In genomic region chrX:140489174-140489573, GRCm38 (mm10) we compare ENCODE assay signal across 16 mouse cellular contexts.
"Had no signal": no experiment of that assay in that cellular context is flagged by ENCODE, and none has a peak within 500 bp of the region (broad histone marks: within the 10 kb centered on the region; RNA-seq: fewer than 3 reads in every experiment).

No protein-coding gene starts in this region.

- H3K36me3 ChIP-seq: lung, embryonic 15.5 days; midbrain, embryonic 10.5 days; midbrain, embryonic 12.5 days; neural tube, embryonic 12.5 days; stomach, embryonic 15.5 days had no signal

- ATAC-seq: liver, postnatal 0 days; lung, postnatal 0 days; midbrain, embryonic 16.5 days had no signal

- H3K4me3 ChIP-seq: lung, embryonic 15.5 days; midbrain, embryonic 10.5 days; midbrain, embryonic 12.5 days; neural tube, embryonic 12.5 days; stomach, embryonic 15.5 days had no signal

- DNase-seq: liver, postnatal 0 days; lung, adult 2 months; lung, postnatal 14 days; lung, postnatal 36 days; midbrain, embryonic 14.5 days; right cerebral cortex, postnatal 14 days; thymus, adult 2 months; thymus, postnatal 25 days; thymus, postnatal 4 days had no signal

- H3K4me2 ChIP-seq: lung, embryonic 15.5 days; midbrain, embryonic 12.5 days; neural tube, embryonic 12.5 days; stomach, embryonic 15.5 days had no signal
